Mouse (Mus musculus) embryo, embryonic 10 days (tissue): Measurements from ENCODE around the gene Tspoap1.

Experiments used
- DNase-seq: peaks from one replicate; pipeline ENCODE4 v3.0.0-alpha.2; 2015; ENCODE audit warnings: low spot score

Gene Tspoap1

GRCm38 (mm10) chr11:87814831-87815230, 54.5 kb downstream of the Tspoap1 start:
- DNase-seq: no peak

GRCm38 (mm10) chr11:87816707-87817442, 56.5 kb downstream of the Tspoap1 start:
- peak; percentile 73 for DNase-seq

- no peak for DNase-seq
These were observed 57.1 kb downstream of the Tspoap1 start for GRCm38 (mm10) chr11:87817443-87817773.

GRCm38 (mm10) chr11:87821502-87821901, 61.2 kb downstream of the Tspoap1 start:
- DNase-seq: peak; percentile 12

GRCm38 (mm10) chr11:87828239-87828900, 68.0 kb downstream of the Tspoap1 start, which contains the start of gene Lpo:
Gene Lpo, minus strand, starts transcription at chr11:87828289.
- DNase-seq: peak; percentile 7
